Mouse (Mus musculus) A20 (cell line): ENCODE measurements around the gene Mpl.

Experiments
- DNase-seq: peaks from one replicate; pipeline ENCODE4 v3.0.0-alpha.2; 2011; ENCODE audit warnings: low read depth, low spot score

Mpl gene

GRCm38 (mm10) chr4:118427768-118428451, 29.4 kb downstream of the Mpl start, which contains the start of gene Elovl1:
Gene Elovl1 (plus strand): TSS chr4:118428093.
- peak; percentile 94 for DNase-seq

DNA sequence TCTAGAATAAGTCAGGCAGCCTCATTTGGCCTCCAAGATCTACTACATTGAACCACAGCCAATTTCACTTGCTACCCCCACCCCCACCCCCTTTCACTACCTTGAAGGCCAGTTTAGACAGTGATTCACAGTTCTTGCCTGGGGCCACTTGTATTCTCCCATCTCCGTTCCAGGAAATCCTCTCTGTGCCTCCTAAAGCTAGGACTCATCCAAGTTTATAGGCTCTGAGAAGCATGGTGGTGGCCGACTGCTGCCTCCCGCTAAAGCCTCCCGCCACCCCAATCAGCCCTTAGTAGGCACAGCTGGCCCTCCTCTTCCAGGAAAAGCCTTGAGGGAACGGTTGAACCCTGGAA, 29.9 kb downstream of the Mpl start:
- peak; percentile 27 for DNase-seq

DNA sequence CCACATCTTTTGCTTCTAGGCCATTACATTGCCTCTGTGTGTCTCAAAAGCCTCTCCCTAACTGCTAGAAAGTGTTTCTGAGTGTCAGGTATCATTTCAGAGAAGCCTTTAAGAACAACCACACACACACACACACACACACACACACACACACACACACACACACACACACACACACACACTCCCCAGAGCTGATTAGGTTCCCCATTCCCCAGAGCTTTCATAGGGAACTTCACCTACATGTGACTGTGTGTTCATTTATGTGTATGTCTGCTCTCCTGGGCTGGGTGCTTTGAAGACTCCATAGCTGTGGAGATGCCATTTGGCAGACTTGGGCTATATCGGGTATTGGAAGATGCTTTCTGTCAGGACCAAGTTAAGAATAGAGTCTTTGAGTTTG, 31.9 kb downstream of the Mpl start:
- no peak for DNase-seq

DNA sequence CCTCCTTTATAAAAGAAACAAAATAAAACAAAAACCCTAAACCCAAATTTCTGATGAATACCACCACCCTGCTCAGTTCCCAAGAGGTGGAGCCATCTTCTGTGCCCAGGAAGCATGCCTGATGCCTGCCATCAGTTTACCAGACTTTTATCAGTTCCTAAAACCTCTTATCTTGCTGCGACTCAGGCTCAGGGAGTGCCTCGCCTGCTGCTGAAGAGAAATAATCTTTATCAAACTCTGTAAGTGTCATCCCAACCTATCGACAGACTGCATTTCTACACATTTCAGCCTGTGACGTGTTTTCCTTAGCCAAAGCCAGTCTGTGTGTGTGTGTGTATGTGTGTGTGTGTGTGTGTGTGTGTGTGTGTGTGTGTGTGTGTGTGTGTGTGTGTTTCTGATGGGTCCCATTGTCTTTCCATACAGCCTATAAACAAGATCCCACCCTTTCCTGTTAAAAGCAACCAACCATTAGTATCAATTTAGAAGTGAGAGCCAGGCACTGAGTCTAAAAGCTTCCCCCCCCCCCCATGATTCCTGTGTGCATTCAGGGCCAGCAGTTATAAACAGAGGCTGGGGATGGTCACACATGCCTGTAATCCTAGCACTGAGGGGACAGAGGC, 32.7 kb downstream of the Mpl start:
- no peak for DNase-seq

- no peak for DNase-seq
Measured at GRCm38 (mm10) chr4:118421384-118421783, 35.9 kb downstream of the Mpl start.

DNA sequence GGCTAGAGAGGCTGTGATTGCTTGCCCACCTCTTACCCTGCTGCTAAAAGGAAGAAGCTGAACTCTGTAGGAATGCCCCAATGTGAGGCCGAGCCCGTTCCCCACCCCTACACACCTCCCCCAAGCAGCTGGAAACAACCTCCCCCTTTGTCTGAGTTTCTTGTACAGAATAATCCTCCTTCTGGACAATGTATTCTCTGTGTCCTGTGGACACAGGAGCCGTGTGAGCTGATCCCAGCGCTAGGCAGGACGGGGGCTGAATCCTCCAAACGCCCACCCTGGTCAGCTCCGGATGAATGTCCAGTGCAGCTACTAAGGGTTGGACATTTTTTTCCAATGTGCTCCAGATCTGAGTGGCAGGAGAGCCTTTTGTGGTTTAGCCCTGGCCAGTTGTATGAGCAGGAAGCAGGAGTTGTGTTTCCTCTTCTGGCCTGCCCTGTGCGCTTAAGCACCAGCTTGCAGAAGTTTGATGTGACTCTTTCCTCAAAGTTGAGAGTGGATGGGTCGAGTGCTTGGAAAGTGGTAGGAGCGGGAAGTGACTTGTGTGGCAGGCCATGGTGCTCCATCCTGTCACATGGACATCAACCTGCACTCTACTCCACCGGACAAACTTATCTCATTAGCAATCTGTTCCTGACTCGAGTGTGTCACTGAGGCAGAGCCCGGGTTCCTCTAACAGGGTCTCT, 40.1 kb downstream of the Mpl start:
- DNase-seq, result no peak

GRCm38 (mm10) chr4:118416329-118416728, 41.0 kb downstream of the Mpl start:
- DNase-seq, result no peak

DNA sequence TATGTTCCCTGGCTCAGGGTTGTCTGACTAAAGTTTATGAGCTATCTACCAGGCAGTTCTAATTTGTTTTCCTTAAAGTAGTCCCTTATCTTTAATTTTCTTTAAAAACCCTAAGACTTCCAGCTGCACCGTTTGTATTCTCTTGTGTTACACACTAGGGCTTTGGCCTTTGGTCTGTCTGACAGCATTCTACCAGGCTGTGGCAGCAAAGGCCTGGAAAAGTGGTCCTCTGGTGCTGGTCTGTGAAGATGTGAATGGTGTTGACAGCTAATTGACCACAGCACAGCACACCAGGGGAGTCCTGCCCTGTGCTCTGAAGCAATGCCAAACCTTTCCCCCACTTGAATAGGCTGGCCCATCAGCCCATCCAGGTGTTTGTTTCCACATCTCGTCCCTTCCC, 41.5 kb downstream of the Mpl start:
- DNase-seq, result no peak

DNA sequence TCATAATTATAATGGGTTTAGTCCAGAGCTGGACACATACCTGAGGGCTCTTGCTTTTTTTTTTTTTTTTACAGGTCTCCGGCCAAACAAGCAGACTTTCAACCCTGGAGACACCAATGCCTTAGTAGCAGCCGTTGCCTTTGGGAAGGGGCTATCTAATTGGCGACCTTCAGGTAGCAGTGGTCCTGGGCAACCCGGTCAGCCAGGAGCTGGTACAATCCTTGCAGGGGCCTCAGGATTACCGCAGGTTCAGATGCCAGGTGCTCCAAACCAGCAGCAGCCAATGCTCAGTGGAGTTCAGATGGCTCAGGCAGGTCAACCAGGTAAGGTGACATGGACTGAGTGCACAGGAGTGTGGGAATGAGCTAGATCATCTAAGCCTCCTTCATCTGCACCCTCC, 43.8 kb downstream of the Mpl start:
- DNase-seq, result no peak

GRCm38 (mm10) chr4:118410871-118411270, 46.4 kb downstream of the Mpl start:
- no peak for DNase-seq

DNA sequence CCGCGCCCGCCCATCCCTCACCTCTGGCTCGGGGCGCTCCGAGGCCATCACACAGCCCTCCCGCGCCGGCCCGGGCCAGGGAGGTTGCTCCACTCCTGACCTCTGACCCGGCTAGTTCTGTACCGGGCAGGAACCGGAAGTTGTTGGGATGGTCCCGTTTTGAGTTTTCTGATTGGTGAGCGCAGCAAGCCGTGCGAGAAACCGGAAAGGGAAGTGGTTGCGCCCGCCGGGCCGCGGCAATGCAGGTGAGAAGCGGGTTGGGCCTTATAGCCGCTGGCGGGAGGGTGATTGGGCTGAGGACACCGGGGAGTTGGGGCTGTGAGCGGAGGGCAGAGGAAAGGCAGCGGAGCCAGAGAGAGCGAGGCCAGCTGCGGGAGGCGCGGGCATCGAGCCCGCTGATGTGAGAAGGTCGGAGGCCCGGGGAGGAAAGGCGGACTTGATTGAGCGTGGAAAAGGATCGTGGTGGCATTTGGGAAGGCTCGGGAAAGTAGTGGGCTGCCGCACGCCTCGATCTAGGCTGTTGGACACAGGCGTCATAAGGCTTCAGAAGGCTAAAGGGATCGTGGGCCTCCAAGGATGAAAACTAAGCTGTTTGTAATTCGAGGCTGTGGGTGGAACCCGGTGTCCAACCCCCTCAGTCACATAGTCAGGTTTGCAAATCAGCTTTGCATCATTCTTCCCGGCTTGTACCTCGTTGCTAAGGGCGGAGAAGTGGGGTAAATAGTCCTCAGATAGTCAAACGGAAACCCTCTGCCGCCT, 48.0 kb downstream of the Mpl start, which contains the start of the genes Szt2 and Med8:
Gene Szt2 (minus strand): TSS at position 132 of the 759 bp plus-strand sequence.
Gene Med8 (plus strand): TSS at position 196 of the 759 bp plus-strand sequence.
- DNase-seq, result peak; percentile 96

- DNase-seq, result no peak
Measured at GRCm38 (mm10) chr4:118402701-118403100, 54.6 kb downstream of the Mpl start.

- no peak for DNase-seq
Measured at GRCm38 (mm10) chr4:118401918-118402317, 55.4 kb downstream of the Mpl start.

GRCm38 (mm10) chr4:118401421-118401820, 55.9 kb downstream of the Mpl start:
- no peak for DNase-seq

GRCm38 (mm10) chr4:118398400-118398799, 58.9 kb downstream of the Mpl start:
- no peak for DNase-seq

DNA sequence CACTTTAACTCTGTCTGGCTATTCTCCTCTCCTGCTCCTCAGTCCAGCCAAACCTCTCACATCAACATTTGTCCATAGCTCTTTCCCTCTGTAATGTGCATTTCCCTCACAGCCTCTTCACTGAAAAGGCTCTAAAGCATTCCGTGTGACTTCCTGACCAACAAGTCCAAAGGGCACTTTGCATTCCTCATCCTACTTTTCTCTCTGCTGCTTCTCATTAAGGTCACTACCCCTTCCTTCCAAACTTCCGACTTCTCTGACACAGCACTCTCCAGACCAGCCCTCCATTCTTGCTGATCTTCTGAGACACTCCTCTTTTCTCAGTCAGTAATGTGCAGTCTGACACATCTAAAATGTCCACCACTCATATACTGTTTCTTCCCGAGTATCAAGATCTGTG, 60.9 kb downstream of the Mpl start:
- DNase-seq, result no peak

DNA sequence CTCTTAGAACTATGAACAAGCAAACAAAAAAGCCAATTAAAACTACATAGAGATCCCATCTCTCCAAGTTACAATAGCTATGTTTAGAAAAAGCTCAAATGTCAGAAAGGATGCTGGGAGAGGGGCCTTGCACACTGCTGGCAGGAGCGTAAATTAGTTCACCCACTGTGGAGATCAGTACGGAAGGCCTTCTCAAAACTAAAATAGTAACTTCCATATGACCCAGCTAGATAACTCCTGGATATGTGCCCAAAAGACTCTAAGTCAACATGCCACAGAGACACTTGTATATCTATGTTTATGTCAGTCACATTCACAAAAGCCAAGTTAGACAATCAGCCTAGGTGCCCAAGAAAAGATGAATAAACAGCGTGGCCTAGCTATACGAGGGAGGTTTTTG, 62.0 kb downstream of the Mpl start:
- no peak for DNase-seq

- DNase-seq, result no peak
Measured at GRCm38 (mm10) chr4:118394505-118394904, 62.8 kb downstream of the Mpl start.
